Mouse (Mus musculus): ENCODE measurements at regions not wholly inside any gene's neighbourhood (a gene's known extent, or its start where the extent isn't known, plus 50 kb on each side); places are given as distances from the start of the nearest gene placed in this dataset.

DNA sequence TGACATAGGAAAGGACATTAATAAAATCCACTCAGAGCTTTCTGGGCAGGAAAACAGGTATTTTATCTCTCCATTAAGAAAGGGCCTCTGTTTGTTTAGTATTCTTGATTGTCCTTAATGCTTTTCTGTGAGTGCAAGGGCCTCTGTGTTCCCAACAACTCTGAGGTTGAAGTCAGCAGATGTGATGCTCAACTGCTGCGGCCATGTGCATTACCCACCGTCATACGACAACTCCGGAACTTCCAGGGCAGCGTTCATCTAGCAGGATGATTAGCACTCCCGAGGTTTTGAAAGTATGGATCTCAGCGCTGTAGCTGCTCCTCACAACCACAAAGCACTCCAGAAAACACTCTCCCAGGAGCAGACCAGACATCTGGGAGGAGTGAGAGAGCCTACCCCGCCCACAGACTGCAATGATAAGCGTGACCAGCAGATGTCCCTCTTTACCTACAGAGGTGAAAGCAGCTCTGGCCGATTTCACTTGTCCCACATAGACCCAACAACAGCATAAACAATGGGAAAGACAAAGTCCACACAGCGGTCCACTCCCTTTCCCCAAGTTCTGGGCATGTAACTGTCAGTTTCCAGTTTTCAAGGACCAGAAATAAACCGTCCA is 1719.7 kb upstream of the Impad1 start:
- Histone ChIP-seq H3K4me3 (replicated peaks; ENCODE audit: low read length) (no peak overlapping the region), H3K4me1 (replicated peaks; ENCODE audit: control insufficient read depth, insufficient read depth, low read length) (peaks cover 6% of the 10 kb centered on the region; the same call in 1 of the 2 replicates)
- 25% methylated on average over 12 of the region's 12 CpGs for WGBS

DNA sequence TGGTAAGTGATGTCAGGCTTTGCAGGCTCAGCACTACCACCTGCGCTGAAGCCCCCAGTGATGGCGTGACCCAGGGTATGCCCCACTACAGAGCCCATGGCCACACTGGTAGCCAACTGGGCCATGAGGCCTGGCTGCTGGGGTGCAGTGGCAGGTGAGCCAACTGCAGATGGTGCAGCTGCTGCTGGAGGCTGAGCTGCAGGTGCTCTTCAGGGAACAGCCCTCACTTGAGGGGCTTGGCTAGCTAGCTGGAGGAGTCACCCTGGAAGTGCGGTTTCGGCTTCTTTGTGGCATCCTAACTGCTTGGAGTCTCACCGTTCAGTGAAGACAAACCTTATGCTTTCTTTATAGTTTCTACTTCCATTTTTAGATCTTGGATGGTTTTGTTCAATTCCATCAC is 1714.9 kb upstream of the Impad1 start:
- Histone ChIP-seq H3K4me3 (replicated peaks; ENCODE audit: low read length) (no peak overlapping the region), H3K36me3 (replicated peaks; ENCODE audit: control insufficient read depth, insufficient read depth) (no peaks in the 10 kb centered on the region), H3K4me1 (replicated peaks; ENCODE audit: control insufficient read depth, insufficient read depth, low read length) (peaks cover 4% of the 10 kb centered on the region; the same call in 1 of the 2 replicates), H3K9me3 (ENCODE audit: control insufficient read depth, low read length) (no peaks in the 10 kb centered on the region), H3K27ac (no peak overlapping the region), H3K4me2 (replicated peaks) (no peak overlapping the region), H3K27me3 (ENCODE audit: control insufficient read depth, insufficient read depth, low read length) (no peaks in the 10 kb centered on the region), H3K9ac (no peak overlapping the region)
- WGBS = 95% methylated on average over 5 of the region's 5 CpGs
- no peak for ATAC-seq (ENCODE audit: low FRiP score)
- no peak for DNase-seq (ENCODE audit: low spot score)

More for the DNA sequence above, 1719.7 kb upstream of the Impad1 start:
- H3K27me3 ChIP-seq (ENCODE audit: control insufficient read depth, insufficient read depth, low read length) = no peaks in the 10 kb centered on the region
- peak overlapping the region; percentile 43 for H3K4me2 ChIP-seq (replicated peaks)
- H3K27ac ChIP-seq = no peak overlapping the region
- no peaks in the 10 kb centered on the region for H3K36me3 ChIP-seq (replicated peaks; ENCODE audit: control insufficient read depth, insufficient read depth)
- DNase-seq (ENCODE audit: low spot score) (peak; percentile 86), ATAC-seq (ENCODE audit: low FRiP score) (peak; percentile 89)
- H3K9me3 ChIP-seq (ENCODE audit: control insufficient read depth, low read length) = no peaks in the 10 kb centered on the region
- no peak overlapping the region for H3K9ac ChIP-seq

Data from hindbrain, embryonic 14.5 days (tissue).